Mouse (Mus musculus) activated CD4-positive, CD25-positive, alpha-beta regulatory T cell, adult 4 months (primary cell): ENCODE data around the gene Hibadh. TPM values are rescaled to one million over a fixed set of nuclear protein-coding genes. Genes with fewer than 3 reads are reported as not detected.

ENCODE experiments used
- ATAC-seq: one replicate; pipeline ENCODE4 v1.8.0; 2017
- polyA plus RNA-seq, 2 experiments: library from polyadenylated mRNA; unstranded; fragments of 100-300 nt; shearing (Covaris generic); gene quantifications; one replicate each; pipeline ENCODE4 v1.2.1; 2017

The Hibadh gene
- polyA plus RNA-seq, 2 experiments from 2014 or later = 34.0 to 48.4 TPM

DNA sequence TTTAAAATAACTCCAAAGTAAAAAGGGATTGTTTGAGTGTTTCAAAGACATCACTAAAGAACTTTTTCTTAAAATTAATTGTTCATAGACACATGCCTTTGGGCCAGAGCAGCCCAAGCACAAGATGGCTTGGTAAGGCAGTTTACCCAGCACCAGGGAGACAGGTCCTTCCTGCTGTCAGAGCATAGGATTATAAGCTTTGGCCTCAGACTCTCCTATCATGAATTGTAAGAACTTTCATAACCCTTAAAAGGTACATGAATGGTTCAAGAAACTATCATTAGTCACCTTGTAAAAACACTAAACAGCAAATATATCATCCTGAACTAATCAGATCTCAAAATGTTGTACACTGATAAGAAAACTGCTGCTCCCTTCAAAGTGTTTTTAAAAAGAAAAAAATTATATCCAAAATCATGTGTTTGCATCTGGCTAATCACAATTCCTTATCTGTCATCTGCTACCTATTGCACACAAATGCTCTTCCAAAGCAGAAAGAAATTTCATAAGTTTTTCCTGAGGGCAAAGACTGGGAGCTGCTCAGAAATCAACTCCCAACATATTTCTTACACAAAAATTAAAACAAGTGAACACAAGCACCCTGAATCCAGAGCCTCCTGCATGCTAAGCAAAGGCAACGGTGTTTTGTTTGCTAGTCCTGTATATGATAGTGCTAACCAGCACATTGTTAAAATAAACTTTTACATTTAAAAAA is 1.6 kb downstream of the Hibadh start:
- ATAC-seq = no peak

DNA sequence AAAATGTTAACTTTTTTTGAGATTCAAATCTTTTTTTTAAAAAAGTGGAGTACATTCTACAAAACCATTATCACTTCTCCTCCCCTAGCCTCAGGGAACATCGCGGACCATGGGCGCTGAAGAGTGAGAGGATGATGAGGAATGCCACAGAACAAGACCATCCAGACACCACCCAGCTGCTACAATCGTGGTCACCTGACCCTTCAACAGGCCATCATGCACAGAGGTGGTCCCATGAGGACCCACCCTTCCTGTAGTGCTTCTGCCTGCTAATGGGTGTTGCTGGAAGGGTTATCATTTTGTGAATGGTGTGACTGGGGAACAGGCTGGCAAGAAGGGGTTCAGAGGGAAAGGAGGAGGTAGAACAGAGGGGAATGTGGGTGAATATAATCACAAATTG is 2.9 kb downstream of the Hibadh start:
- ATAC-seq = no peak

DNA sequence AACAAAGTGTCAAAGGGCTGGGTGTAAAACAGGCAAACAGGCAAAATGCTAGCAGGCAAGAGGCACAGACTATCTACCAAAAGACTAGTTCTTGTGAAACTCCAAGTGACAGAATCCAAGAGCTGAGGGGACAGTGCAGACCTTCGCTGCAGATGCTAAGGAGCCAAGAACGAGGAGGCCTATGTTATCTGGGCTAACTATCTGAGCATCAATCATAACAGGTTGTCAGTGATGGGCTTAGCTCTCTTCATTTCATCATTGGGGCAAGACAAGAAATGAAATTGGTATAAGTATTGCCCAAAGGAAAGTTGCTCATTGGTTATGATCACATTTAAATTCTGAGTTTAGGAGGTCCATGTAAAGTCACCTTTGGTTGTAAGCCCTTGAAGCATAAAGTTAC is 4.8 kb downstream of the Hibadh start:
- ATAC-seq = no peak

DNA sequence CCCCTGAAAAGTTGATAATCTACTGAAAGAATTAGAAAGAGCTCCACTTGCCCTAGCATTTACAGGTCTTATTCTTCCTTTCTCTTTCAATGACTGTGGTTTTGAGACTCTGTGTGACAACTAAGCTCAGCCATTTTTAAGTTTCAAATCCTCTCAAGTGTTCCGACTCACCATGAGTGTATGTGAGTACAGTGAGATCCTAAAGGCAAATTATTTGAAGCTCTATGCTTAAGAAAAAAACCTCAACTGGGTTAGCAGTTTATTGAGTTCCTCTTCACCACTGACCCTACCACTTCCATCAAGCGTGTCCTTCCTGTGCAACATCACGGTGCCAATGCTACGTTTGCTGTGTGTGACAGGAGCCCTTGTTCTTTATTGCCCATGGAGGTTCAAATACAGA is 9.6 kb downstream of the Hibadh start:
- ATAC-seq = no peak

DNA sequence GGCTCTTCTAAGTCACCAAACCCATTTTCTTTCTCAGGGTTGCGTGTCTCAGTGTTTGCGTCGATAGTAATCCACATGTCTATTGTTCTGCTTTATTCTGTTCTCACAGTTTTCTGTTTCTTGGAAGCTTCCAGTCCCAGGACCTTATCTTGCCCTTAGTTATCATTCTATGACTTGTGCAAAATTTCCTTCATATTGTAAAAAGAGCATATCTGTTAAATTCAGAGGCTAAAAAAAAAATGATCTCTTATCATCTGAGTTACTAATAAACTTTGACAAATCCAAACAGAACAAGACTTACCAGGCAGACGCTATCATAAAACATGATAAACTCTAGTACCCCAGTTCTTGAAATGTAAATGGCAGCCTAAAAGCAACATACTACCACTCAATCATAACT is 11.0 kb downstream of the Hibadh start:
- ATAC-seq = no peak

DNA sequence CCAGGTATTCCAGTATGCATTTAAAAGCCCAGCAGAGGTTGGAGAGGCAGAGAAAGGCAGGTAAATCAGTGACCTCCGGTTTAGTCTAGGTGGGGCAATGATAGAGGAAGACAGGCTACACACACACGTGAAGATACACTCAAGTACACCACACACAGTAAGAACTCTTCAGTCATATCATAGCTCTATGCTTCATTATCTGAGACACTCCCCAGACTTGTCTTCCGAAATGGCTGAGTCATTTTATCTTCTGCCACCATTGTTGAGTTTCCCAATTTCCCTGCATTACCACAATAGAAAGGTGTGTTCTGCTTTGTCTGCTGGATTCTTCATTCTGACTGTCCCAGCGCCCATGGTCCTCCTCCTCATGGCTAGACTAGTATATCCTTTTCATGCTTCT is 13.5 kb downstream of the Hibadh start:
- ATAC-seq = no peak

DNA sequence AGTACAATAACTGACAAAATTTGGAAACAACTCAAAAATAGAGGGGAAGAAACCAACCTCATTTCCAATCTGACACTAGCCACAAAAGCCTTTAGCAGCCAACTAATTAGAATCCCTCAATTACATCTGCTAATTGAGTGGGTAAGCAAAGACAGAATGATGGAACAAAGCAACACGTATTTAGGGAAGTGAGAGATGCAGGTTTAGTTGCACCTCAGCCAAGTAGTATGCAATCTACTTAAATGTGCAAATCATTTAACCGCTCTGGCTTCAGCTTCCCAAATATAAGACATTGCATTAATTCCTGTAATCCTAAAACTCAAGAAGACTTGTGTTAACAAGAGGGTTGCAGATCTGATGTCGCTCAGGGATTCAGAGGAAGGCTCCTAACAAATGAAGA is 16.4 kb downstream of the Hibadh start:
- ATAC-seq = no peak

DNA sequence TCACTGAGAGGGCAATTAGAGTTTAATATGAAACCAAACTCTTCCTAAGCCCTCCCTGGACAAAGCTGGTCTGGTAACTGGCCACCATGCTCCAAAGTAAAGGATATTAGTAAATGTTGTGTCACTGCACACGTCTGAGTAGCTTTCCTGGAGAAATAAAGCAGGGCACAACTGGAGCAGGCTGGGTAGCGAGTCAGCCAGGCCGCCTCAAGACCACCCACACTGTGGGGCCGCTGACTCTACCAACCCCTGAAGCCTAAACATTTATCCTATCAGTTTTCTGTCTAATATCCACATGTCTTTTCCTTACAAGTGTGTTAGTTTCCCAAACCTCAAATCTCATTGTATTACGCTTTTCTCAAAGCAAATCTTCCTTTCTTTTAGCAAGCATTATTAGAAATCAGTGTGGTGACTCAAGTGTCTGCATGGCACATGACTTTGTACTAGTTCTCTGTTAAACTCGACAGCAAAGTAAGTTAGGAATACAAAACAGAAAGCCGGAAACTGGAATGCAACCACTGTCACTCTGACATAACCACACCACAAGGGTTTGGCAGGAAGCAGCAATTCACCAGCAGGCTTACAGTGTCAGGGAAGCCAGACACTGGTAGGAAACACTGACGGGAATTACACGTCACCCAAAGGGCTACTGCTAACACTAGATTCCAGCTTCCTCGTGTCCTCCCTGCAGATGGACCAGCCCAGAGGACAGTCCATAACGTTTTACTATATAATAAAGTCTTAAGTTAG is 18.3 kb downstream of the Hibadh start:
- ATAC-seq = no peak

DNA sequence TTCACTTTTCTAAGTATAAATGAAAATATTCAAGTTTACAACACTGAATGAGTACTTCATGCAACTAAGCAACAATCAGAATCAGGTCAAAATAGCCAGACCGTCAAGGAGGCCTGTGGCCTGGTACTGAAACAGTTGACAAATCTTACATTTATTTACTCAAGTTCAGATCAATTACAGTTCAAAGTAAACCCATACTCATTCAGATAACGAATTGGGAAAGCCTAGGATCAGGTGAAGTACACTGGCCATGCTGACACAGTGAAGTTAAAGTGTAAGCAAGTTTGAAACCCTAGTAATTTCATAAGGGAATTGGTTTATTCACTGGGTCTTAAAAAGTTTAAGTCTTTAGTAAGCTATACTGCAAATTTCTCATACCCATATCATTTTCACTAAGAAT is 20.1 kb downstream of the Hibadh start:
- no peak for ATAC-seq

DNA sequence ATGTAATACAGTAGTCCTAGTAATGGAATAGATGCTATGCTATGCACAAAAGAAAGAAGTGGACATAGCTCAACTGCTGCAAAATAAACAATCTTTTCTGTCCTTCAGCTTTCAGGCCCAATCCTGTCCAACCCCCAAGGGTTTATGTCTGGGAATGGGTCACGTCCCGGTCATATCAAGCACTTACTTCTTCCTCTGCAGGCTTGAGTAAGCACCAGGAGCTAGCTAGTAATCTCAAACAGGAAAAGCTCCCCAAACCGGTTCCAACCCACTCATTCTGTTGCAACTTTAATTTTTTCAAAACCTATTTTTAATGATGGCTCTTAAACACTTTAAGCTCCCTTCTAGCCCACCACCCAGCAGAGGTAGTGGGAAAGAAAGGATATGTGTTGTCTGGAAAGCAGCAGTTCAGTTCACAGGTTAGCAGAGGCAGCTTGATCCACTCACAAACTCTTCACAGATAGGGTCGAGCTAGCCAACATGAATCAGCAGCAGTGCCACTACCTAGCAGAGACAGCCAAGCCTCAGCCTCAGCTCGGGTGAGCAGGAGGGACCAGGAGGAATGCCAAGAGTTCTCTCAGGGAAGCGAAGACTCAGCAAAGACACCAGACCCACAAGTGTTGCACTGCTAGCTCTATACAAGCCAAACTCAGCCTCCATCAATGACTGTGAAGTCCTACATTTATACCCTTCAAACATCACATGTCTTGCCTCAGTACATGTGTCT is 30.4 kb downstream of the Hibadh start:
- no peak for ATAC-seq

DNA sequence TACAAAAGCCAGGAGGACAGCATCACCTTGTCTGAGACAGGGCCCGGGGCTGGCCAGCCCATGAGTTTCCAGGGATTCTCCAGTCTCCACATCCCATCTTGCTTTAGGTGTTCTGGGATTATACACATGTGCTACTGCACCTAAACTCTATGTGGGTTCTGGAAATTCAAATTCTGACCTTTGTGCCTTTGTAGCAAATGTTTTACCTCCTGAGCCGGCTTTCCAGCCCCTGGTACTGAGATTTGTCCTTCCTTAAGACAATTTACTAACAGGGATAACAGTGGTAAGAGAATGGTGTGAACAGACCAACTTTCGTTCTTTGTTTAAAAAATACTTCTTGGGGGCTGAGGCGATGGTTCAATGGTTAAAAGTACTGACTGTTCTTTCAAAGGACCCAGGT is 32.1 kb downstream of the Hibadh start:
- no peak for ATAC-seq

DNA sequence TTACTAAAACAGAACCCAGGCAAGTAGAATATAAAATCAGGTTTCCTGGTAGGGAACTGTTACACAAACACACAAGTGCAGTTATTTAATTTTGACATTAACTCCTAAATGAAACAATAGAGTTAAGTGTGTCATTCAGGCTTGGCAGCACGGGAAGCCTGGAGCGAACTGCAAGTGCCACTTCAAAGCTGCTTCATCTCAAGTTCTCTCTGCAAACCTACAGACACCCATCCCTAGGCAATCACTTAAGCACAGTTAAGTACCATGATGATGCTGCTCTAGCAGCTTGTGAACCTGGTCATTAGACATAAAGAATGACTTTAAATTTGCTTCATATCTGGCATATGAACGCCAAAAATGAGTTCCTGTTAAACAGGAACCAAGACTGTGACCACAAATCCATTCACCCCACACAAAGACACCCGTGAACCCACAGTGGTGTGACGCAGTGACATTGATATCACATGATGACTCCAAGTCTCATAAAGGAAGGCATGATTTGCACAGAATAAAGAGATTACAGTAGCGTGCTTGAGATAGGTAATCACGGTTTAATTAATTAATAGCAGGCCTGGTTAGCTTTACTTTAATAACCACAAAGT is 33.3 kb downstream of the Hibadh start:
- ATAC-seq = no peak

DNA sequence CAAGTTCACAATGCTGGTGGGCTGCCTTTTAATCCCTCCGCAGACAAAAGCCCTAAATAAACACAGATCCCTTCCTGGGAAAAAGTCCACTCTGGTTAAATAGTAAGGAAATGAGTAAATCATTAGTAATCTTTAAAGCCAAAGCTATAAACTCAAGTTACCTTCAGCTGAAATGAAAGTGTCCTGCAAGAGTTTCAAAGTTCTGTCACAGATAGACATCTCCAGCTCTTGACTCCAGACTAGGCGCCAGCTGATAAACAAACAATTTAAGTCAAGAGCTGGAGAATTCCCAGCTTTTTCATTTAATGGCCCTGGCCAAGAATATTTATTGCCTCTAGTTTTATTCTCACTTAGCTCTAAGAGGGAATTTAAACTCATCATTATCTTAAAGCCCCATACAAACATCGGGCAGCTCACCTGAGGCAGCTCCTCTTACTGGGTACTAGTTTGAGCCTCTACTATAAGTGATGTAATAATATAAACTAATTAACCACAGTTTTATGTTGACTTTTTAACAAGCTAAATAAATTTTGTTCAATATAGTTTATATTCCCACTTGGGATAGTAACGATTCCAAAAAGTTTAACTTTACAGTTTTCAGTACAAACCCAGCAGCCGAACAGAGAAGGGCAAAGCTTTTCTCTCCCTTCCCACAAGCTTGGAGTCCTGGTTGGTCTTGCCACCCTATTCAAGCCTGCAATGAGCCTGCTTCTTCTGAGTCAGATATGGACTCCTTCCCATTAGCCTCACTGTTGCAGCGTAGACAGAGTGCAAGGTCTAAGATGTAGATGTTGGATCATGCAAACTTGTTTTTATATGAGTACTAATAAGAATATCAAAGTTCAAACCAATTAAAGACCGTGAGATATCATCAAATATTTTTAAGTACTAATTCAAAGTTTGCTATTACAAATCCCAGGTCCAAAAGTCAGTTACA is 38.2 kb downstream of the Hibadh start:
- ATAC-seq = no peak

DNA sequence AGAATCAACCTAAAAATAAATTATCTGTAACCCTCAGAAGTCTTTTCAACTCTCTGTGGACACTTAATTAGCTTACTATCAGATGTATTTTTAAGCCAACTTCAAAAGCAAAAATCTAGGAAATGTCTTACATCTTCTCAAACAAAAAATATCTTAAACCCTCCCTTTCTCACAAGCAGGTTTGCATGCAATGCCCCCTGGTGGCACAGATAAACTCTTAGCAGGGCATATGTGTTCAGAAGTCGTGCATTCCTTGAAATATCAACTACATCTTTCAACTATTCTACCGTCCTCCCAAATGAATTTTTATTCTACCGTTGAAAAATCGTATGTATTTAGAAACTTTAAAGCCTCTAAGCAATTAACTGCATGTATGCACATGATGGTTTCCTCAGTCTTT is 39.1 kb downstream of the Hibadh start:
- no peak for ATAC-seq

DNA sequence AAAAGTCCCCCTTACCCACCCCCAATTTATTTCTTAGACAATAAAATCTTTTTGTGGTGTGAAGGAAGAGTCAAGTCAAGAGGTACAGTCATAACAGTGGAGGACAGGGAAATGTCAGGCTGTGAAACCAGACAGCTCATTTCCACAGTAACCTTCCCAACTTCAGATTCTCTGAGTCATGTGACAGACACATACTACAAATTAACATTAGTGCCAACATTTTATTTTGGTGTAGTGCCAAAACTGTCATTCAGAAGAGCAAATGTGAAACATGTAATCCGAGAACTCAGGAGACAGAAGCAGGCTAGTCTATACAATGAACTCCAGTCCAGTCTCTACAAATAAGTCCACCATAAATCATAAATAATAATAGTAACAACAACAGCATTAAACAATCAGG is 45.4 kb downstream of the Hibadh start:
- ATAC-seq = no peak

DNA sequence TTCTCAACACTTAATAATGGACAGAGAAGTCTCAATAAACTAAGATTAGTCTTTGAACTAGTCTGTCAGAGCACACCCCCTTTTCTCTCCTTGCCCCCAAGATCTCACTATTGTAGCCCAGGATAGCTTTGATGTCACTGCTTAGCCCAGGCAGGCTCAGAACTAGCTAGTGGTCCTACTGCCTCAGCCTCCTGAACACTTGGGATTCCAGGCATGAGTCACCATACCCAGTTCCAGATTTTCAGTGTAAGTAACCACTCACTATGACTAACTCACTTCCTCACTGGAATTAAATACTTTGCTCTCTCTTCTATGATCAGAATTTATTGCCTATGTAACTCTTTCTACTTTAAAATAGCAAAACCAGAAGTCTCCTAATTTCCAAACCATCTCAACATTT is 53.6 kb downstream of the Hibadh start:
- ATAC-seq = no peak

DNA sequence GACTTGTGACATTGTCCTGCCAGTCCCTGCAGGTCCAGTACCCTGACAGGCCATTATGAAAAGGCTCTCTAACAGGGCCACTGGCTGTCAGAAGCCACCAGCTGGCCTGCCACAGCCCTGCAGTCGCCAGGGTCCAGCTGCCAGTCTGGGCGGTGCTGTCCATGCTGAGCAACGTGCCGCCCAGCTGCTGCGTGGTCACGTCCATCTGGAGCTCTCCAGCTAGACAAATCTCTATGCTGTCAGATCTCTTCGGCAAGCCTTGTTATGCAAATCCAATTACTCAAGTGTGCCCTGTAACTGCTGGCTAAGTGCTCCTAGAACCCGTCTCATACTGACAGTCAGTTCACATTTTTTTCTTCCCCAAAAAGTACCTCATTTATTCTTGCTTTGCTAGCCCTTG is 55.8 kb downstream of the Hibadh start:
- ATAC-seq = no peak

DNA sequence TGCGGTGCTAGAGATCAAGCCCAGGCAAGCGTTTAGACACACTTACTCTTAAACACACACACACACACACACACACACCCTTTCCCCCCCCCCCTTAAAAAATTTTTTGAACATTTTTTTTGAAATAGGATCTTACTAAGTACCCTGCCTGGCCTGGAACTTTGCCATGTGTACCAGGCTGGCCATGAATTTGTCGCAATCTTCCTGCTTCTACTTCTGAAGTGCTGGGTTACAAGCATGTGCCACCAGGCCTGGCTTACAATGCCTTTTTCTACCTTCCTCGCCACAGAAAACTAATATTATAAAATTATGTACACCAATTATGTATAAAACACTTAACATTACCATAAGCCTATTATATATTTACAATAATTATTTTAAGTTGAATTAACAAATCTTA is 59.1 kb downstream of the Hibadh start:
- ATAC-seq = no peak

DNA sequence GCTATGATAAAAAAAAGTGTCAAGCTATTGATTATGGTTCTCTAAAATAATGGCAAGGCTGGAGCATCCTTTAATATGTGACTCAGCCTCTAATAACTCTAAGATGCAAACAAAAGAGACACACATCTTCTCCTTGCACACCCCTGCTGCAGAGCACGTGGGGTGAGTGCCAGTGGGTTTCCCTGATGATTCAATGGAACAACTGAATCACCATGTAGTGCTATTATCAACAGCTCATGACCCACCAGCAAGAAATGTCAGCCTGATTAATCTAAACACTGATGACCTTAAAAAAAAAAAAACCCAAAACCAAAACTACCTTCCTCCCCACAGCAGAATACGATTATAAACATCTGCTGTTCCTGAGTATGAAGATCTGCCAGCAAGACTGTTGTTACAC is 61.9 kb downstream of the Hibadh start:
- ATAC-seq = peak; percentile 67

DNA sequence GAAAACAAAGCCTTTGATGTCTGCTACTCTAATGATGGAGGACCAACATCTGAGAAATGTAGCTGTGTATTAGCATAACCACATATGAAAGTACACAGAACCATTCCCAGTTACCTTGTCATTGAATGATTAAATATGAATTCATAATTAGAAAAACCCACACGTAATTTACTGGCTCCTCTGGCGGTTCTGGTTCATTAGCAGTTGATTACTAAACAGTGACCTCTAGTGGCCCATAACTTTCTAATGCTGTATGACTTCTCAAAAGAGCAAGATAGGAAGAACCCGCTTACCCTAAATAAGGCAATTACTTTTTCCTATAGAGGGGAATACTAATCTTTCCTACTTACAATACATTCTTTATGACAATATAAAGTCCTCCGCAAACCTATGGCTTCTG is 62.9 kb downstream of the Hibadh start:
- peak; percentile 41 for ATAC-seq

DNA sequence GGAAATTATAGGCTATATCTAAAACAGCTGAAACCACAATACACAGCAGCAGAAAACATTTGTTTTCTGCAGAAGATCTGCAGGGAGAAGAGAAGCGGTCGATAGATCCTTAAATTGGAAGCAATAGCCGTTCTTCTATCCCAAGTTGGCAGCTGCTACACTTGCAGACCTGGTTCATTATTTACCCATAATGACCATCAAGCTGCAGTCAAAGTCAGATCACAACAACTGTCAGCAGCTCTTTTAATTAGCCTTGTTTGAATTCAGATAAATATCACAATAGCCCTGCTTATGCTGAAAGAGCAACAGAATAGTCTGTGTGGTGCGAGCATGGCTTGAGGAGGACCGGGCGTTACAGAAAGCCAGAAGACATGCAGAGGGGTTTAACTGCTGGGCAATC is 71.5 kb downstream of the Hibadh start:
- no peak for ATAC-seq
